Mouse (Mus musculus): ENCODE results near the gene Phc2. TPM values are rescaled to one million over a fixed set of nuclear protein-coding genes. Genes with fewer than 3 reads are reported as not detected.

Gene Phc2
- polyA plus RNA-seq, 1 experiment: 126 TPM

DNA sequence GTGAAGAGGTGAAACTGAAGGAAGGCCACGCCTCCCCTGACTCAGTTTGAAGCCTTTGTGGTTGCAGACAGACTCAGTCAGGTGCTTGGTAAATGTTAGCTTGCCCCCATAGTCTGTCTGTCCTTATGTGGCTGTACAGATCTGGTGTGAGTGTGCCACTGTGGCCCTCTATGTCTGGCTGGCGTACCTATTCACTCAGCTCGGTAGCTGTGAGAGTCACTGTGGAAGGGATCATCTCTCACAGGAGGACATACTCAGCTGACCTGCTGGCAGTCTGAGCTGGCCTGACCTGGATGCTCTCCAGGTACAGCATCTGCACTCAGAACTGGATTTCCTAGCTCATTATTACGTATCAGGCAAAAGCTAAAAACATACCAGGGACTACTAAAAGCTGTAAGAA, 67.3 kb downstream of the Phc2 start:
- Histone ChIP-seq H3K4me1 (ENCODE audit: control insufficient read depth, insufficient read depth, low read length) (peaks cover 3% of the 10 kb centered on the region), H3K4me3 (replicated peaks; ENCODE audit: extremely low read depth, low read depth, low read length) (no peak overlapping the region)
- DNase-seq: no peak
- WGBS: 79% methylated on average over 4 of the region's 4 CpGs
- TF ChIP-seq CTCF (IDR thresholded peaks at IDR 0.05; ENCODE audit: insufficient read depth, low read length) (no peak), POLR2A (IDR thresholded peaks at IDR 0.05; ENCODE audit: borderline replicate concordance, extremely low read depth, low read depth, low read length) (no peak)

GRCm38 (mm10) chr4:128722932-128723331, 68.4 kb downstream of the Phc2 start:
- WGBS: 94% methylated on average over 8 of the region's 8 CpGs
- TF ChIP-seq POLR2A (IDR thresholded peaks at IDR 0.05; ENCODE audit: borderline replicate concordance, extremely low read depth, low read depth, low read length): no peak
- TF ChIP-seq CTCF (IDR thresholded peaks at IDR 0.05; ENCODE audit: insufficient read depth, low read length): no peak
- no peak for DNase-seq
- Histone ChIP-seq H3K4me1 (ENCODE audit: control insufficient read depth, insufficient read depth, low read length) (peaks cover 5% of the 10 kb centered on the region), H3K4me3 (replicated peaks; ENCODE audit: extremely low read depth, low read depth, low read length) (no peak overlapping the region)

GRCm38 (mm10) chr4:128723431-128723830, 68.9 kb downstream of the Phc2 start:
- Histone ChIP-seq H3K4me1 (ENCODE audit: control insufficient read depth, insufficient read depth, low read length) (peaks cover 5% of the 10 kb centered on the region), H3K4me3 (replicated peaks; ENCODE audit: extremely low read depth, low read depth, low read length) (no peak overlapping the region)
- no peak for TF ChIP-seq CTCF (IDR thresholded peaks at IDR 0.05; ENCODE audit: insufficient read depth, low read length)
- no peak for TF ChIP-seq POLR2A (IDR thresholded peaks at IDR 0.05; ENCODE audit: borderline replicate concordance, extremely low read depth, low read depth, low read length)
- 84% methylated on average over 13 of the region's 13 CpGs for WGBS
- DNase-seq: no peak

GRCm38 (mm10) chr4:128724059-128724458, 69.6 kb downstream of the Phc2 start:
- TF ChIP-seq POLR2A (IDR thresholded peaks at IDR 0.05; ENCODE audit: borderline replicate concordance, extremely low read depth, low read depth, low read length) (no peak), CTCF (IDR thresholded peaks at IDR 0.05; ENCODE audit: insufficient read depth, low read length) (no peak)
- H3K4me1 ChIP-seq (ENCODE audit: control insufficient read depth, insufficient read depth, low read length): peaks cover 7% of the 10 kb centered on the region
- no peak for DNase-seq
- H3K4me3 ChIP-seq (replicated peaks; ENCODE audit: extremely low read depth, low read depth, low read length): no peak overlapping the region
- 42% methylated on average over 7 of the region's 7 CpGs for WGBS

DNA sequence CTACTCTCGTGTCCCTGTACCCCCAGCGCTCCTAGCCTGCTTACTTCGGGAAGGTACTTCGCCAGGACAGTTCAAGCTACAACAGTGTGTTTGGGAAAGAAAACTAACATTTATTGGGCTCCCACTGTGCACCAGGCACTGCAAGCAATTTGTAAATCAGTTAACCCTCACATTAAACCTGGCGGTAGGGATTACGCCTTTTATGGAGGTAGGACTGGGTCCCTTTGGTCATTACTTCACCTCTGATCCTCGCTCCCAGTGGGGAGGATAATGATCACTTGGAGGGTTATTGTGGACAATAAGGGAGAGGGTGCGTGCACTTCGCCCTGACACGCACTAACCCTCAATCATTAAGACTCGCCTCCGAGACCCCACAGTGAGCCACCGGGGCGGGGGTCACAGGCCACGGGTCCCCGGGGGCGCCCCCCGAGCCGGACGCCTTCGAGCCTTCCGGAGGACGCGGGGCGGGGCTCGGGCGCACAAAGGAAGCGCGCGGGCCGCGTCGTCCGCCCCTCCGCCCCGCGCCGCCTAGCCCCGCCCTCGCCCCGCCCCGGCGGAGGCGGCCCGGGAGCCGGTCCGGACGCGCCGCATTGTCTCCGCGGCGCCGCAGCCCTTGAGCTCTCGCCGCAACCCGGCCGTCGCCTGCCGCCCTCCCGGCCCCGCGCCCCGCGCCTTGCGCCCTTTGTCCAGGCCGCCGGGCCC, 72.7 kb downstream of the Phc2 start:
- H3K4me3 ChIP-seq (replicated peaks; ENCODE audit: extremely low read depth, low read depth, low read length): peak overlapping the region; percentile 93
- 5% methylated on average over 37 of the region's 68 CpGs for WGBS
- peak; percentile 81 for DNase-seq
- peaks cover 16% of the 10 kb centered on the region for H3K4me1 ChIP-seq (ENCODE audit: control insufficient read depth, insufficient read depth, low read length)
- TF ChIP-seq POLR2A (IDR thresholded peaks at IDR 0.05; ENCODE audit: borderline replicate concordance, extremely low read depth, low read depth, low read length) (peak; percentile 66; the same call in 1 of the 2 replicates), CTCF (IDR thresholded peaks at IDR 0.05; ENCODE audit: insufficient read depth, low read length) (no peak)

DNA sequence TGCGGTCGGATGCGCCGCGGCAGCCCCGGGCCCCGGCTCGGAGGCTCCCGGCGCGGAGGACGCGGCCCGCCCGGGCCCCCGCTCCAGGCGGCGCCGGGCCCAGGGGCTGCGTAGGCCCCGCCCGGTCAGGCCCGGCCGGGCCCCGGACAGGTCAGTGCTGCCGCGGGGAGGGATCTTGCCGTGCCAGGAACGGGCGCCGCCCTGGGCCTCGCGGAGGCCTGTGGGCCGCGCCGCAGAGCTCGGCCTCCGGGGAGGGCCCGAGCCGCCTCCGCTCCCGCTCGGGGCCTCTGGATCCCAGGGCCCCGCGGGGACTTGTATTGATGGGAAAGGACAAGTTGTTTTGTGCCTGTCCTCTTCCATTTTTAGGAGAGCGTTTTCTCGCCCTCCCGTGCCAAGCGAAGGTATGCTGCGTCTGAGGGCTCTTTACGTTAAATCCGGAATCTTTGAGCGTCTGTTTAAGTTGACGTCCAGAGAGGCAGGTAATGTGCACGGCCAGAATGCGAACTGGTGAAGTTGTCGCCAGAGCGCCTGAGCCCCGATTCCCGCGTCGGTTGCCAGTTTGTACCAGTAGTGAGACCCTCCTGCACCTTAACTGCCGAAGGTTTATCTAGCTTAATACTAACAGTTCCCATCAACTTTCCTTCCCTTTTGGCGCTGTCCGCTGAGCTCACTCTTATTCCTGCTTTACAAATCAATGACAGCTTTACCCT, 73.4 kb downstream of the Phc2 start:
- under 1% methylated on average over 56 of the region's 65 CpGs for WGBS
- TF ChIP-seq POLR2A (IDR thresholded peaks at IDR 0.05; ENCODE audit: borderline replicate concordance, extremely low read depth, low read depth, low read length) (no peak), CTCF (IDR thresholded peaks at IDR 0.05; ENCODE audit: insufficient read depth, low read length) (no peak)
- peak; percentile 57 for DNase-seq
- Histone ChIP-seq H3K4me1 (ENCODE audit: control insufficient read depth, insufficient read depth, low read length) (peaks cover 18% of the 10 kb centered on the region), H3K4me3 (replicated peaks; ENCODE audit: extremely low read depth, low read depth, low read length) (peak overlapping the region; percentile 92)

DNA sequence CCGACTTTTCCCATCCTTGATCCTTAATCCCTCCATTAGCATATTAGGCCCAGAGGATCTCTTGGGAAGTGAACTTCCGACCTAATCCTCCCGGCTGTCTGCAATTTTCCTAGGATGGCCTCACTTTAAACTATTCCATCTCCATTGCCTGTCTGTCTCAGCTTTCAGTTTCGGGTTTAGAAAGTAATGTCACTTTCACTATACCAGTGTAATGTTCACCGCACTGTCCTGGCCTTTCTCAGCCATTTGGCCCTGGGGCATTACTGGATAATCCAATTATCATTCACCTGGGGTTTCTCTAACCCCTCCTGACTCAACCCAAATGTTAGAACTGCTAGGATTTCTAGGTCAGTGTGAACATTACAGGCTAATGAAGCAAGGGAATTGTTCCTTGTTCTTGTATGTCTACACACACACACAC, 73.9 kb downstream of the Phc2 start:
- Histone ChIP-seq H3K4me1 (ENCODE audit: control insufficient read depth, insufficient read depth, low read length) (peaks cover 22% of the 10 kb centered on the region), H3K4me3 (replicated peaks; ENCODE audit: extremely low read depth, low read depth, low read length) (peak overlapping the region; percentile 92)
- no peak for DNase-seq
- TF ChIP-seq POLR2A (IDR thresholded peaks at IDR 0.05; ENCODE audit: borderline replicate concordance, extremely low read depth, low read depth, low read length): no peak
- TF ChIP-seq CTCF (IDR thresholded peaks at IDR 0.05; ENCODE audit: insufficient read depth, low read length): no peak
- 0% methylated on average over 5 of the region's 5 CpGs for WGBS

- TF ChIP-seq CTCF (IDR thresholded peaks at IDR 0.05; ENCODE audit: insufficient read depth, low read length) (no peak), POLR2A (IDR thresholded peaks at IDR 0.05; ENCODE audit: borderline replicate concordance, extremely low read depth, low read depth, low read length) (no peak)
- 13% methylated on average over 15 of the region's 15 CpGs for WGBS
These were observed 74.7 kb downstream of the Phc2 start for GRCm38 (mm10) chr4:128729033-128729708.

DNA sequence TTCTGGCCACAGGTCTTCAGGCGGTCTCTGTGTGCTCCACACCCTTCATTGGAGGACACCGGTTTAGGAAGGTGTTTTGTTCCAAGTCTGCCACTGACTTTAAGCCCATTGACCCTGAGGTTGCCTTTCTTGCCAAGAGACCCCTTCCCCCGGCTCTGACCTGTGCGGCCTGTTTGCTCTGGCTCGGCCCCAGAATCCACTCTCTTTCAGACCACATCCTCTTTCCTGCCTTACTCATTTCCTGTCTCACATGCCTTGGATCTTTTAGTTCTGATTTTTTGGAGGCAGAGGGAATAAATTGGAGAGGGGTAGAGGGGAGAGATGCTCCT, 75.2 kb downstream of the Phc2 start:
- DNase-seq: peak; percentile 45
- peak overlapping the region; percentile 29 for H3K4me3 ChIP-seq (replicated peaks; ENCODE audit: extremely low read depth, low read depth, low read length)
- no peak for TF ChIP-seq CTCF (IDR thresholded peaks at IDR 0.05; ENCODE audit: insufficient read depth, low read length)
- 7% methylated on average over 5 of the region's 5 CpGs for WGBS
- H3K4me1 ChIP-seq (ENCODE audit: control insufficient read depth, insufficient read depth, low read length): peaks cover 32% of the 10 kb centered on the region

More at GRCm38 (mm10) chr4:128729033-128729708, 74.7 kb downstream of the Phc2 start:
- H3K4me1 ChIP-seq (ENCODE audit: control insufficient read depth, insufficient read depth, low read length): peaks cover 28% of the 10 kb centered on the region
- peak overlapping the region; percentile 51 for H3K4me3 ChIP-seq (replicated peaks; ENCODE audit: extremely low read depth, low read depth, low read length)
- DNase-seq: no peak
